Mouse (Mus musculus) A20 (cell line): ENCODE data around the gene Gm7694.

Source experiments
- DNase-seq: peaks from one replicate; pipeline ENCODE4 v3.0.0-alpha.2; 2011; ENCODE audit warnings: low read depth, low spot score

Gene Gm7694

GRCm38 (mm10) chr1:170282415-170283129, 23.6 kb downstream of the Gm7694 start:
- DNase-seq, result no peak

- DNase-seq, result no peak
Measured at GRCm38 (mm10) chr1:170277016-170277415, 29.1 kb downstream of the Gm7694 start, which contains the start of gene Sh2d1b1. Gene Sh2d1b1 (plus strand): TSS chr1:170277320.

- DNase-seq, result no peak
Measured at GRCm38 (mm10) chr1:170273252-170273651, 32.9 kb downstream of the Gm7694 start.

GRCm38 (mm10) chr1:170270696-170271095, 35.4 kb downstream of the Gm7694 start:
- DNase-seq, result no peak

- no peak for DNase-seq
Measured at GRCm38 (mm10) chr1:170270281-170270680, 35.9 kb downstream of the Gm7694 start.

GRCm38 (mm10) chr1:170255560-170255910, 50.6 kb downstream of the Gm7694 start:
- DNase-seq, result peak; percentile 81

GRCm38 (mm10) chr1:170254893-170255559, 51.1 kb downstream of the Gm7694 start:
- DNase-seq, result no peak
